Mouse (Mus musculus) erythroblast, embryonic 14.5 days (primary cell): ENCODE data around the gene Tti1. TPM values are rescaled to one million over a fixed set of nuclear protein-coding genes. Genes with fewer than 3 reads are reported as not detected.
A peak's percentile ranks its signal among the peaks of the same experiment; 100 is the strongest.

Experiments
- H3K27me3 ChIP-seq: 2 replicates; pipeline ENCODE4 v1.6.1; 2012; ENCODE audit warnings: inconsistent platforms; ENCODE audit not compliant: control insufficient read depth
- H3K36me3 ChIP-seq: 2 replicates; pipeline ENCODE4 v1.6.1; 2012; ENCODE audit warnings: mild to moderate bottlenecking, inconsistent platforms; ENCODE audit not compliant: control insufficient read depth
- H3K4me1 ChIP-seq: 2 replicates; pipeline ENCODE4 v1.6.1; 2012; ENCODE audit warnings: inconsistent platforms; ENCODE audit not compliant: control insufficient read depth
- H3K4me3 ChIP-seq: replicated peaks from 2 replicates; pipeline ENCODE3; 2012; ENCODE audit warnings: moderate library complexity, mild to moderate bottlenecking, inconsistent platforms
- H3K9me3 ChIP-seq: 2 replicates; pipeline ENCODE4 v1.6.1; 2012; ENCODE audit warnings: low read length, inconsistent platforms, mixed read lengths; ENCODE audit not compliant: control insufficient read depth
- GATA1 ChIP-seq: IDR thresholded peaks from 2 replicates; pipeline ENCODE4 v1.6.1; 2012; ENCODE audit warnings: low read length, inconsistent platforms, mixed read lengths
- TAL1 ChIP-seq: IDR thresholded peaks from 3 replicates; pipeline ENCODE4 v1.6.1; 2012; ENCODE audit warnings: low read length, inconsistent platforms, mixed read lengths
- polyA plus RNA-seq: library from polyadenylated mRNA; stranded (reverse); fragments of >175 nt; gene quantifications from 2 replicates; pipeline ENCODE4 v1.2.3, GENCODE M21; 2012

Tti1 gene
- polyA plus RNA-seq, 1 experiment: 0.45 TPM

DNA sequence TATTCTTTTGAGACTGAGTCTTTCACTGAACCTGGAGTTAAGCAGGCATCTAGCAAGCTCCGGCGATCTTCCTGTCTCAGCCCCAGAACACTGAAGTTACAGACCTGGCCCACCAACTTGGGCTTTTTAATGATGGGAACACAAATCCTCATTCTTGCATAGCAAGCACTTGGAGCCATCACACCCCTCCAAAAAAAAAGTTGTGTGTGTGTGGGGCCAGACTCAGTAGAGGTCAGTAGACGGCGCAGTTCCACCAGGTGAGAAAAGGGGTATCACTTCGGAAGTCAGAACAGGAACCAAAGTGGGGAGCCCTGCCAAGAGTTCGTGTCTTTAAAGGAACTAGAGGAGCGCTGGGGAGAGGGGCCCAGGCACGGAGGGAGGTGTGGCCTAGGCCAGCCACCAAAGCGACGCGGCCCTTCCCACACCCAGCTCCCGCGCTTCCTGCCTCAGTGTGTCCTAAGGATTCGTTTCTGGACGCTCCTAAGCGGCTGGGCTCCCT lies 329 bp downstream of the Tti1 start:
- Histone ChIP-seq H3K9me3 (no peaks in the 10 kb centered on the region), H3K4me1 (peaks cover 60% of the 10 kb centered on the region)
- TF ChIP-seq GATA1 (no peak), TAL1 (no peak)

DNA sequence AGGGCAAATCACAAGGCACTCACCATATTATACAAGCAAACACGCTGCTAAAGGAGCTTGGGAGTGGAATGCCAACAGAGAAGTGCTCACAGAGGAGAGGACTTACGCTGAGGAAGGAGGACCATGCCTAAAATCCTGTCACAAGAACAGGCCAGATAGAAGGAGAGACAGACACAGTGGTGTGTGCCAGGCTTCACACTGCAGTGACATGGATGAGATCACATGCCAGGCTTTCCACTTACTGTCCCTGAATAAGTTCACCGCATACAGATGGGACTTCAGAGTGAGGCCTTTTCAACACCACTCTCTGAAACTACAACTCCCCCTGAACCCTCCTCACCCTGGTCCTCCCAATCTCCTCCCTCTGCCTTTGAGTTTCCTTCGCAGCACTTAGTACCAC lies 10.9 kb downstream of the Tti1 start:
- Histone ChIP-seq H3K4me3 (no peak overlapping the region), H3K4me1 (no peaks in the 10 kb centered on the region), H3K36me3 (peaks cover 20% of the 10 kb centered on the region), H3K27me3 (no peaks in the 10 kb centered on the region), H3K9me3 (no peaks in the 10 kb centered on the region)
- no peak for TF ChIP-seq GATA1
- no peak for TF ChIP-seq TAL1

More for the DNA sequence above, 329 bp downstream of the Tti1 start:
- Histone ChIP-seq H3K36me3 (peaks cover 42% of the 10 kb centered on the region), H3K4me3 (peak overlapping the region; percentile 73), H3K27me3 (no peaks in the 10 kb centered on the region)

DNA sequence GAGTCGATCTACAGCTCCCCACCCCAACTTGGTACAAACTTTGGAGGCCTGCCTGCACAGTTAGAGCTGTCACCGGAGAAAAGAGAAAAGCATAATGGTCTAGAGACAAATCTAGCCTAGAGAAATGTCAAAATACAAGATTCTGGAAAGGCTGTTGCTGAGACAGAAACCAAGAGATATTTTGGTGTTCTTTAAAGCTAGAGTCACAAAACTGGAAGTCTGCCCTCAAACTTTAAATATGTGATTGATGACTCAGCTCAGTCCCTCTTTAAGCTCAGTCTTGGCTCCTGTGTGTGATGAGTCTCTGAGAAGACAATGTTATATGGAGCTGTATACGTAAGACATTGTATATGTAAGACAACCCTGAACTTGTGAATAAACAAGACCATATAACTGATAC lies 15.6 kb downstream of the Tti1 start:
- H3K9me3 ChIP-seq: no peaks in the 10 kb centered on the region
- H3K36me3 ChIP-seq: peaks cover 38% of the 10 kb centered on the region
- no peaks in the 10 kb centered on the region for H3K27me3 ChIP-seq
- no peak overlapping the region for H3K4me3 ChIP-seq
- no peaks in the 10 kb centered on the region for H3K4me1 ChIP-seq
- TF ChIP-seq TAL1: no peak
- TF ChIP-seq GATA1: no peak

DNA sequence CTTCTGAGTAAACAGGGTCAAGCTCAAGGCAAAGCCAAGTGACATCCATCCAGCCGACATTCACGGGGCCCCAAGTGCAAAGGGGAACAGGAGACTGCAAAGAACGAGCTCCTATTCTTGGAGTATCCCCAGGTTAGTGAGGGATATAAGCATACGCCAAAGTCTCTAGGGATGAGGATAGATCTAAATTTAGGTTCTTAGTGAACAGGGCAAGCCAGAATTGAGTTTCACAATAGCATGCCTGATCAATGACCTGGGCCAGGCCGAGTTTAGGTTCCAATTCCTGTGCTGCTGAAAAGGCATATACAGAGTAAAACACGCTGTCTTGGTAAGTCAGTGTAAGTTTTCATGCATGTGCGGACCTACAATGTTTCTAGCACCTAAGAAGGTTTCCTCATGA lies 18.9 kb downstream of the Tti1 start:
- Histone ChIP-seq H3K27me3 (no peaks in the 10 kb centered on the region), H3K4me1 (peaks cover 7% of the 10 kb centered on the region), H3K9me3 (no peaks in the 10 kb centered on the region), H3K36me3 (peaks cover 67% of the 10 kb centered on the region), H3K4me3 (no peak overlapping the region)
- TF ChIP-seq GATA1 (no peak), TAL1 (no peak)

DNA sequence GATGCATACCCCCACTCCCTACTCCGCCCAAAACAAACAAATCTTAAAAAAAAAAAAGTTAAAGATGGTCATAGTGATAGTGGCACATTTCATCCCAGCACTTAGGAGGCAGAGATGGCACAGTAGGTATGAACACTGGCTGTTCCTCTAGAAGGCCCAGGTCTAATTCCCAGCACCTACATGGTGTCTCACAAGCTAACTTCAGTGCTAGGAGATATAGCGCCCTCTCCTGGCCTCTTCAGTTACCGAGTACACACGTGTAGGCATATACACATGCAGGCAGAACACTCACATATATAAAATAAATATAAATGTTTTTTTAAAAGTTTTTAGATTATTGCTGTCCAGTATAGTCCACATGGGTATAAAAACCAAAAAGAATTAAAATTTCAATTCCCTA lies 22.6 kb downstream of the Tti1 start:
- Histone ChIP-seq H3K36me3 (peaks cover 84% of the 10 kb centered on the region), H3K9me3 (no peaks in the 10 kb centered on the region), H3K27me3 (no peaks in the 10 kb centered on the region), H3K4me1 (peaks cover 9% of the 10 kb centered on the region), H3K4me3 (no peak overlapping the region)
- no peak for TF ChIP-seq TAL1
- TF ChIP-seq GATA1: no peak

DNA sequence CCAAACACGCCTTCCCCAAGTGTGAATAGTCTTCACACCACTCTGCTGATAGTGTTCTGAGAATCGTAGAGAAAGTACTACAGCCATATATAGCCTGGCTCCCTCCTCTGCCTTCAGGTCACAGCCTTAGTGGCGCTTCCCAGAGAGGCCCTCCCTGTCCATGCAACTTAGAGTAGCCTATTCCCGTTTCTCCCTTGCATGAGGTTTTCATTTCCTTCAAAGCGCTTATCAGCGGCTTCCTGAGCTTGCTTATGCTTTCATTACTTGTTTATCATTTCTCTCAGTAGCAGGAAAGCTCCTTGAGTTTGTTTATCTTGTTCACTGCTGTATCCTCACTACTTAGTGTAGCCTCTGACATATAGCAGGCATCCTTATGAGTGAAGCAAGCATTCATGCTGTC lies 23.6 kb downstream of the Tti1 start:
- H3K27me3 ChIP-seq: no peaks in the 10 kb centered on the region
- no peaks in the 10 kb centered on the region for H3K9me3 ChIP-seq
- no peak overlapping the region for H3K4me3 ChIP-seq
- TF ChIP-seq TAL1: no peak
- peaks cover 9% of the 10 kb centered on the region for H3K4me1 ChIP-seq
- H3K36me3 ChIP-seq: peaks cover 84% of the 10 kb centered on the region

DNA sequence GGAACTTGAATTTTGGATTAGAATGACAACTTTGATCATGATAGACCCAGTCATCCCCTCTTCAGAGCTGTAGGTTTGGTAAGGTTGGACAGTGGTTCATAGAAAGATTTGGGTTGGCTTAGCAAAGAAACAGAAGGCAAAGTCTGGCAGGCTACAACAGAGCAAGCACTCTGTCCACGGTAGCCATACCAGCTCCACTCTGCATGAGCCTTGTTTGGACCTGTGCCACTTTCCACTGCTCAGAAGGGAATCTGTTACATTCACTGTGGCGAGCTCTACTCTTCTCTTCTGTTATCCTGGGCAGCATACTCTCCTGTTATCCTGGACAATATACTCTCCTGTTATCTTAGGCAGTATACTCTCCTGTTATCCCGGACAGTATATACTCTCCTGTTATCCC lies 29.4 kb downstream of the Tti1 start:
- Histone ChIP-seq H3K36me3 (peaks cover 83% of the 10 kb centered on the region), H3K27me3 (no peaks in the 10 kb centered on the region), H3K4me1 (peaks cover 2% of the 10 kb centered on the region; the same call in 1 of the 2 replicates), H3K4me3 (no peak overlapping the region), H3K9me3 (no peaks in the 10 kb centered on the region)
- TF ChIP-seq GATA1 (no peak), TAL1 (no peak)

DNA sequence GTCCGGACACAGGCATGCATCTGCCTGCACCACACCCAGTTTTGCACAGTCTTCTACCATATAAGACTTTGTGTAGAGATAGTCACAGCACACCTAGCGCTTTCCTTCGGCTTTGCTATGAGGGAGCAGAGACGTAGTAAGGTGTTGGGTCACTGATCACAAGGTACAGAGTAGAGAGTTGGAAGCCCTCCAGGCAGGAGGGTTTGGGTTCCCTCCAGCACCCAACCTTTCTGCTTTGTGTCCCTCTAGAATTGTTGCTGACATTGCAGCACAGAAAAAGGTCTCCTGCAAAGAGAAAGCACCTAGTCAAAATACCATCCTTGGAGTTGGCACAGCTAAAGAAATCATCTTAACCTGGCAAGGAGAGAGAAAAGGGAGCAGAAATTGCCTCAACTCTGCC lies 35.7 kb downstream of the Tti1 start:
- TF ChIP-seq TAL1 (no peak), GATA1 (no peak)
- Histone ChIP-seq H3K4me3 (no peak overlapping the region), H3K27me3 (no peaks in the 10 kb centered on the region), H3K36me3 (peaks cover 98% of the 10 kb centered on the region), H3K9me3 (no peaks in the 10 kb centered on the region), H3K4me1 (no peaks in the 10 kb centered on the region)

DNA sequence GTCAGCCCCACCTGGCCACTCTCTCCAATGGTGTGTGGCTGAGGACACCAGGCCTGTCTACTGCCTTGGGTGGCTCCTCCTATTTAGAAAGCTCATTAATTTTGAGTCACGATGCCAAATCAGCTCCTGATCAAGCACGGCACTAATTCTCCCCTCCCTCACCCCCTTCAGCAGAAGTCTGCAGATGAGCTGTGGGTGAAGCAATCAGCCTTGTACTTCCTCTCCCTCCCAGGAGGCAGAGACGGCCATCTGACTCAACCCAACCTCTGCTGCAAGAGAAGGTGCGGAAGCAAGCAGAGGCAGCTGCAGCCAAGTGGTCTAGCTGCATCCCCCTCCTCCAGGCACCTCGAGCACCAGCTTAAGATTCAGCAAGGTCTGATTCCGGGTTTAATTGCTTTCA lies 37.2 kb downstream of the Tti1 start:
- peaks cover 97% of the 10 kb centered on the region for H3K36me3 ChIP-seq
- TF ChIP-seq TAL1 (no peak), GATA1 (no peak)
- no peaks in the 10 kb centered on the region for H3K4me1 ChIP-seq
- no peak overlapping the region for H3K4me3 ChIP-seq
- H3K27me3 ChIP-seq: no peaks in the 10 kb centered on the region
- no peaks in the 10 kb centered on the region for H3K9me3 ChIP-seq

DNA sequence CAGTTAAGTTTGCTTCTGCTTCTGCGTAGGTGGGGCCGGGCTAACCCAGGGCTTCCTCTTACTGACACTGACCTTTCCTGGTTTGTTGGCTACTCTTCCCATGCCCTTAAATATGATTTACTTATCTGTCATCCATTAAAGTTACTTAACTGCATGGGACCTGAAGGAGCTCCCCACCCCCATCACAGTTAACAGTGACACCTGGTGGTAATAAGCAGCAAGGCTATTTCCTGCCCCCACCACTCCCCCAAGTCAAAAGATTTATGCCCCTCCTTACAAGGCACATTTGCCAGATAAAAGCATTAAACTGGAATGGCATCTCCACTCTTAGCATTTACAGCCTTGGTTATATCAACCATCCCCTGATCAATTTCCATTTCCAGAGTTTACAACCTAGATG lies 38.3 kb downstream of the Tti1 start:
- H3K4me3 ChIP-seq: no peak overlapping the region
- TF ChIP-seq GATA1: no peak
- TF ChIP-seq TAL1: no peak
- peaks cover 96% of the 10 kb centered on the region for H3K36me3 ChIP-seq
- no peaks in the 10 kb centered on the region for H3K9me3 ChIP-seq
- no peaks in the 10 kb centered on the region for H3K4me1 ChIP-seq
- H3K27me3 ChIP-seq: no peaks in the 10 kb centered on the region
